ENCODE assay signal across 8 mouse cellular contexts in genomic region chr12:73286287-73287092, GRCm38 (mm10). TPM values are rescaled to one million over a fixed set of nuclear protein-coding genes. Genes with fewer than 3 reads are reported as not detected.
DNase-seq lines count a peak whose midpoint lies in the region; ATAC-seq lines count a peak whose summit lies in the region.

TSS of gene Trmt5 (minus strand) at chr12:73286710.
TSS of gene Slc38a6 (plus strand) at chr12:73286779.

- peak; percentile 95 for DNase-seq in R1 (ENCODE audit: low read depth, low spot score)
- peak; percentile 94 to 95 for DNase-seq in cerebellum, postnatal 25 days
- peak; percentile 92 to 95 for DNase-seq in frontal cortex, postnatal 36 days (ENCODE audit: low spot score in 2 of 2)
- peak; percentile 91 to 93 for DNase-seq in left cerebral cortex, adult 18-20 months (ENCODE audit: low spot score in 2 of 2)
- peak; percentile 93 for DNase-seq in right cerebral cortex, adult 18-20 months
- DNase-seq in urinary bladder, postnatal 10 days (ENCODE audit: low spot score) = peak; percentile 70

- no peaks in the 10 kb centered on the region for H3K9me3 ChIP-seq in hindbrain, embryonic 16.5 days (ENCODE audit: control insufficient read depth, low read length)

- peak within 1 kb of the TSS; percentile 66 for H3K4me2 ChIP-seq in hindbrain, embryonic 16.5 days (ENCODE audit: low read length)

- H3K27me3 ChIP-seq in hindbrain, embryonic 16.5 days (replicated peaks; ENCODE audit: control insufficient read depth, insufficient read depth, low read length) = no peaks in the 10 kb centered on the region

- H3K4me1 ChIP-seq in hindbrain, embryonic 16.5 days (ENCODE audit: control insufficient read depth, insufficient read depth, low read depth, low read length) = peaks cover 13% of the 10 kb centered on the region

- peak within 1 kb of the TSS; percentile 87 for H3K4me3 ChIP-seq in hindbrain, embryonic 16.5 days (ENCODE audit: low read length)
- peak within 1 kb of the TSS; percentile 96 for H3K4me3 ChIP-seq in macrophage (ENCODE audit: inconsistent target)

- ATAC-seq in hindbrain, embryonic 16.5 days = peak; percentile 97

- peak within 1 kb of the TSS; percentile 90 for H3K9ac ChIP-seq in hindbrain, embryonic 16.5 days (ENCODE audit: low read depth, low read length)

- peaks cover 79% of the 10 kb centered on the region for H3K79me2 ChIP-seq in macrophage (ENCODE audit: inconsistent target)

- under 1% methylated on average over 53 of the region's 53 CpGs for WGBS in hindbrain, embryonic 16.5 days
- WGBS in macrophage (ENCODE audit: missing documents) = 1% methylated on average over 51 of the region's 53 CpGs

- H3K36me3 ChIP-seq in hindbrain, embryonic 16.5 days (ENCODE audit: control insufficient read depth, insufficient read depth, low read length) = peaks cover 12% of the 10 kb centered on the region
- H3K36me3 ChIP-seq in macrophage (ENCODE audit: inconsistent target) = peaks cover 23% of the 10 kb centered on the region

- H3K27ac ChIP-seq in hindbrain, embryonic 16.5 days (ENCODE audit: low read depth, low read length) = peak within 1 kb of the TSS; percentile 83
- peak within 1 kb of the TSS; percentile 85 for H3K27ac ChIP-seq in macrophage

RNA-seq across cellular contexts. Expression of gene Trmt5, which starts in this region (rescaled TPM):
- polyA plus RNA-seq in hindbrain, embryonic 16.5 days (2015; fragmentation: Nextera tagmentation; extraction: Ambion mirVana) = 14.1 and 14.9 TPM in 2 replicates
- 10 to 100 TPM; 13.1 to 16.8 TPM for total RNA-seq in left cerebral cortex, adult 18-20 months (2021)
- 10 to 100 TPM in 11 of 26 experiments, 1 to 10 TPM in 15; 2.7 to 17.0 (median 8.9) TPM for total RNA-seq in macrophage (2018; cell fraction: chromatin; rRNA removed)
- total RNA-seq in macrophage (2018; cell fraction: cytosol; rRNA removed) = 10 to 100 TPM in 12 of 26 experiments, 1 to 10 TPM in 14; 7.0 to 12.4 (median 9.9) TPM
- 10 to 100 TPM in 16 of 26 experiments, 1 to 10 TPM in 10; 4.1 to 21.7 (median 10.8) TPM for total RNA-seq in macrophage (2018; cell fraction: nucleus; rRNA removed)
- 7.6 to 12.3 TPM (median 10.2 TPM) in 3 replicates for polyA plus RNA-seq in macrophage (2018)

RNA-seq across cellular contexts. Expression of gene Slc38a6, which starts in this region (rescaled TPM):
- 8.5 and 11.1 TPM in 2 replicates for polyA plus RNA-seq in hindbrain, embryonic 16.5 days (2015; fragmentation: Nextera tagmentation; extraction: Ambion mirVana)
- total RNA-seq in left cerebral cortex, adult 18-20 months (2021) = 10 to 100 TPM in 1 of 2 experiments, 1 to 10 TPM in 1; 8.8 to 13.9 TPM
- total RNA-seq in macrophage (2018; cell fraction: chromatin; rRNA removed) = 100 to 1,000 TPM; 279 to 750 (median 478) TPM
- total RNA-seq in macrophage (2018; cell fraction: cytosol; rRNA removed) = 10 to 100 TPM; 23.6 to 53.8 (median 31.8) TPM
- total RNA-seq in macrophage (2018; cell fraction: nucleus; rRNA removed) = 100 to 1,000 TPM; 193 to 487 (median 317) TPM
- polyA plus RNA-seq in macrophage (2018) = 18.5 to 58.5 TPM (median 40.6 TPM) in 3 replicates

Comparison
In these comparisons a context has a peak if more than half of its experiments do, and no peak if none do; other contexts are left out.
1. Peak in every context shown above with its lines: DNase-seq, ATAC-seq, H3K4me3 ChIP-seq and H3K27ac ChIP-seq.